Mouse (Mus musculus): ENCODE measurements at regions not wholly inside any gene's neighbourhood (a gene's known extent, or its start where the extent isn't known, plus 50 kb on each side); places are given as distances from the start of the nearest gene placed in this dataset.

DNA sequence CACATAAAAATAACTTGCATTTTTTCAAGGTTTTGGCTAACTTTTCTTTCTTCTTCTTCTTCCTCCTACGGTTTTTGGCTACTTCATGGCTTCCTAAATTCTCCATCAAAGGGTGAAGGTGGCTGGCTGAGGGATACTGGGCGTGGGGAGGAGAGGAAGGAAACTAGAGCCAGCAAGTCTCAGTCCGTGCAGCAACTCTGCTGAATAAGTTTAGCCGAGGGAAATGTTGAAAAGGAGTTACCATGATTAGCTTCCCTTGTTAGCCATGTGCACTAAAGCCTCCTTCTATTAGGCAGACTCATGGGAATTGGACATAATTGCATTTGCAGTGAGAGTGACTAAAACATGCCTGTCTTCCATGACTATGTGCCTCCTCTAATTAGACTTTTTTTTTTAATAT is 345.1 kb upstream of the Adamts9 start:
- Histone ChIP-seq H3K27ac (no peak overlapping the region), H3K9me3 (no peaks in the 10 kb centered on the region), H3K9ac (no peak overlapping the region), H3K4me2 (no peak overlapping the region), H3K4me1 (no peaks in the 10 kb centered on the region), H3K27me3 (replicated peaks) (no peaks in the 10 kb centered on the region), H3K4me3 (replicated peaks) (no peak overlapping the region), H3K36me3 (no peaks in the 10 kb centered on the region)
- ATAC-seq (ENCODE audit: insufficient read depth, low FRiP score, low read depth): no peak
- 71% methylated on average over 4 of the region's 4 CpGs for WGBS

DNA sequence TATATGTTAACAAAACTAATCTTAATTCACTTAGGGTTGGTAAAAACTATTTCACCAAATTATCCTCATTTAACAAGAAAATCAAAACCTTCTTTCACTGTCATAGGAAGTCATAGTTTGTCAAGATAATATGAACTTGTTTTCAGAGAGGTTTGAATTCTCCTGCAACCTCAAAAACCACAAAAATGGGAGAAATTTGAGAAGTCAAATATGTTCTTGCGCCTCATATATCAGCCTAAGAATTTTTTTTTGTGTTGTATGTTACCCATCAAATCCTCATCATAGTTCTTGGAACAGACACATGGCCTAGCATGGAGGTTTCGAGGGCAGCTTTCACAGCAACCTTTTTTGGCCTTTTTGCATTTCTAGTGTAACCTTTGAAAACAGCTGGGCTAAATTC is 342.5 kb upstream of the Adamts9 start:
- no peaks in the 10 kb centered on the region for H3K9me3 ChIP-seq
- no peak overlapping the region for H3K4me3 ChIP-seq (replicated peaks)
- no peak overlapping the region for H3K4me2 ChIP-seq
- no peaks in the 10 kb centered on the region for H3K4me1 ChIP-seq
- 77% methylated on average over 2 of the region's 2 CpGs for WGBS
- no peaks in the 10 kb centered on the region for H3K27me3 ChIP-seq (replicated peaks)
- H3K9ac ChIP-seq: no peak overlapping the region
- no peaks in the 10 kb centered on the region for H3K36me3 ChIP-seq
- no peak overlapping the region for H3K27ac ChIP-seq
- no peak for ATAC-seq (ENCODE audit: insufficient read depth, low FRiP score, low read depth)

DNA sequence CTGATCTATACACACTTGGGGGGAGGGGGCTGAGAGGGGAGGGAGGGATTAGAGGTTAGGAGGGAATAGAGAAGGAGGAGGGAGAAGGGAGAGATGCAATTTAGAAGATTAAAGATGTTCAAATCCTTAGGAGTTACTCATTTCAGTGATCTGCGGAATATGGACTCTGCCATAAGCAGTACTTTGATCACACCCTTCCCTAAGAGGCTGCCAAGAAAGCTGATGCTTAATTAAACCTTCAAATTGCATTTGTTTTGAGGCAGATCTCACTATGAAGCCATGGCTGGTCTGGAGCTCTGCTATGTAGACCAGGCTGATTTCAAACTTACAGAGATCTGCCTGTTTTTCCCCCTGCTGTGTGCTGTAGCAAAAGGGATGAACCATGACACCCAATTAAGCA is 338.2 kb upstream of the Adamts9 start:
- no peak overlapping the region for H3K27ac ChIP-seq
- no peaks in the 10 kb centered on the region for H3K36me3 ChIP-seq
- H3K4me2 ChIP-seq: no peak overlapping the region
- H3K9me3 ChIP-seq: no peaks in the 10 kb centered on the region
- H3K27me3 ChIP-seq (replicated peaks): no peaks in the 10 kb centered on the region
- H3K4me3 ChIP-seq (replicated peaks): no peak overlapping the region
- no peak for ATAC-seq (ENCODE audit: insufficient read depth, low FRiP score, low read depth)
- no peak overlapping the region for H3K9ac ChIP-seq
- WGBS: 67% methylated on average over 1 of the region's 1 CpGs
- no peaks in the 10 kb centered on the region for H3K4me1 ChIP-seq

DNA sequence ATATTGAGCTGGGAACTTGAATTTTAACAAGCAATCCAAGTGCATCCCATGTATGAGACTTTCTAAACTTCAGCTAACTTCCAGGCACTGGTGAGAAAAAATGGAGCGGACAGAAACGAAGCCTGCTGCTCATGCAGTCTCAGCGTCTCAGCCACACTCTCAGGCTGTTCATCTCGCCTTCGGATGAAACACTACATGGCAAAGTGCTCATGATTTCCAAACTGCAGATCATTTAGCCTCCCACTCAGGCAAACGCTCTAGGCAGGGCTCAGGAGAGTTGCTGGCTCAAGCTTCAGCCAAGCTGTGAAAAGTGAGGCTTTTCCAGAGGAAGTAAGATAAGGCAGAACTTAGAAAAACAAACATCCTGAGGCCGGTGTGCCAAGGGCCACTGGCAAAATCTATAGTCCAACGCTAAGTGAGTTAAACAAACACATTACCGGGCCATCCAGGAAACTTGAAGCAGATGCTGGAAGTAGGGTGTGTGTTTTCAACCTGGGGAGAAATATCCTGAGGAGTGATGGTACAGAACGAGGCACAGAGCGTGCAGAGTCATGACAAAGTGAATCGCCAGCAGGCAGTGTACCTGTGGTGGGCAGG is 330.7 kb upstream of the Adamts9 start:
- Histone ChIP-seq H3K4me3 (replicated peaks) (no peak overlapping the region), H3K9me3 (no peaks in the 10 kb centered on the region), H3K9ac (no peak overlapping the region), H3K27me3 (replicated peaks) (no peaks in the 10 kb centered on the region), H3K4me2 (no peak overlapping the region), H3K4me1 (0 out of 2 replicates have a peak, but pooled peaks cover 3% of the 10 kb centered on the region), H3K27ac (peak overlapping the region; percentile 61; the same call in 1 of the 2 replicates), H3K36me3 (no peaks in the 10 kb centered on the region)
- peak; percentile 58 for ATAC-seq (ENCODE audit: insufficient read depth, low FRiP score, low read depth)
- 32% methylated on average over 12 of the region's 12 CpGs for WGBS

DNA sequence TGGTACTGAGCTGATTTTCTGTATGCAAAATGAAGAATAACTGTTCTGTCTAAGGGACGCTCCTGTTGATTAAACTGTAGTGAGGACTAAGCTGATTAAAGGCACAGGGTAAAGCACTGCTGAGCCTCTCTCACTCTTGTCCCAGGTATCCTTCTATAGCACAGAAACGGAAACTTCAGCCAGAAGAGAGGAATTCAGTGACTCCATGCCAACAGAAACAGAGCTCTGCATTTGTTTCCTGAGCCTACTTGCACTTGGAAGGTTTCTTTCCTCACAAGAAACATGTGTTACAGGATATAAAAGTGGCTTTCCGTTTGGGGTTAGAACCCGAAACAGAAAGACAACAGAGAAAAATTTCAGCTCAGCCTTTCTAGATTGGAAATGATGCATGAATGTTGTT is 328.9 kb upstream of the Adamts9 start:
- no peak overlapping the region for H3K4me2 ChIP-seq
- no peak overlapping the region for H3K4me3 ChIP-seq (replicated peaks)
- H3K9me3 ChIP-seq: no peaks in the 10 kb centered on the region
- H3K27me3 ChIP-seq (replicated peaks): no peaks in the 10 kb centered on the region
- no peak overlapping the region; the same call in 1 of the 2 replicates for H3K27ac ChIP-seq
- ATAC-seq (ENCODE audit: insufficient read depth, low FRiP score, low read depth): no peak
- no peak overlapping the region for H3K9ac ChIP-seq
- WGBS: 54% methylated on average over 4 of the region's 4 CpGs
- H3K36me3 ChIP-seq: no peaks in the 10 kb centered on the region
- H3K4me1 ChIP-seq: 0 out of 2 replicates have a peak, but pooled peaks cover 3% of the 10 kb centered on the region

DNA sequence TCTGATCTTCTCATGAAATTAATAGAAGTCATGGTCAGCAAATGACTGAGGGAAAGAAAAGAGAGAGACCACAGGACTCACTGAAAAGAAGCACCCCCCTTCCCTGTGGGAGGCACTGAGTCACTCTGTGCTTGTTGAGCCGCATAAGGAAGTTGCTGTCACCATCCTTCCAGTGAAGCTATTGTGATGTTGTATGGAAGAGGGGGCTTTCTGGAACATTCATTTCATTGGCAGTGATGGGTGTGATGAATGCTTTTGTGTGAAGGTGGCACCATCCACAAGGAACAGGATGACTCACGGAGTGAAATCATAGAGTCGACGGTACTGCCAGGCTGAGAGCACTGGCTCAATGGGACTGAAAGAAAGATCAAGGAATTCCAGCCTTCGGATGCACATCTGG is 323.5 kb upstream of the Adamts9 start:
- H3K27me3 ChIP-seq (replicated peaks): no peaks in the 10 kb centered on the region
- no peak for ATAC-seq (ENCODE audit: insufficient read depth, low FRiP score, low read depth)
- H3K36me3 ChIP-seq: no peaks in the 10 kb centered on the region
- H3K4me1 ChIP-seq: no peaks in the 10 kb centered on the region
- H3K9ac ChIP-seq: no peak overlapping the region
- WGBS: 88% methylated on average over 5 of the region's 5 CpGs
- H3K4me2 ChIP-seq: no peak overlapping the region
- H3K9me3 ChIP-seq: no peaks in the 10 kb centered on the region
- H3K4me3 ChIP-seq (replicated peaks): no peak overlapping the region
- no peak overlapping the region for H3K27ac ChIP-seq

DNA sequence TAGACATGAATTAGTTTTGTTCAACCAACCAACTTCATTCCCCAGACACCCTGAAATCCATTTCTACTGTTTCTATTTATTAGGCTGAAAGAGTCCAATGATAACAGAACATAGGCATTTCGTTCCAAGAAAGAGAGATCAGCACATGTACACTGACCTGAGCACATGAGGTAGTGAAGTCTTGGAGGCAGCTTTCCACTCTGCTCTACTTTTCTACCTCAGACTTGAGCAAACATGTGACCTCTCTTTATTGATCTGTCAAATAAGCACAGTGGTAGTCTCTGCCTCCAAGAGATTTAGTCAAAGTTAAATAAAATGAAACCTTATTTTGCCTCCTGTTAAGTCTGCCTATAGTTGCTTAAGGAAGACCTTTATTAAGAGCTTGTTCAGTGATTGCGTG is 321.9 kb upstream of the Adamts9 start:
- 82% methylated on average over 2 of the region's 2 CpGs for WGBS
- H3K36me3 ChIP-seq: no peaks in the 10 kb centered on the region
- ATAC-seq (ENCODE audit: insufficient read depth, low FRiP score, low read depth): no peak
- no peaks in the 10 kb centered on the region for H3K9me3 ChIP-seq
- no peak overlapping the region for H3K27ac ChIP-seq
- H3K4me2 ChIP-seq: no peak overlapping the region
- no peaks in the 10 kb centered on the region for H3K4me1 ChIP-seq
- no peaks in the 10 kb centered on the region for H3K27me3 ChIP-seq (replicated peaks)
- H3K9ac ChIP-seq: no peak overlapping the region
- H3K4me3 ChIP-seq (replicated peaks): no peak overlapping the region

DNA sequence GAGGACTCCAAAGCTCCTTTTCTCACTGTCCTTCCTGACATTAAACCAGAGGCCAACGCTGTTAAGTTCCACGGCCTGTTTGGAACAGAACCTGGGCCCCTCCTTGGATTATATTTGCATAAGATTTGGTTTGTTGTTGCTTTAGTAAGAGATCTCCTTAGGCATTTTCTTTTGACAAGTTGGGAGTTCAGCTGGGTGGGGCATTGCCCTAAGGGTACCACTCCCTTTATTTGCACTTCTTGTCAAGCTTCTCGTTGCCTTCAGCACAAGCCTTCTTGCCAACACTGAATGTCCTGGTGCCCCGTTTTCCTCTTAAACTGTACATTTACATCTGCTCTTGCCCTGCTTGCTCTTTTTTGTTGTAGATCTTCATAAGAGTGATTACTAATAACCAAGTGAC is 317.5 kb upstream of the Adamts9 start:
- WGBS: 67% methylated on average over 4 of the region's 4 CpGs
- Histone ChIP-seq H3K9ac (no peak overlapping the region), H3K4me3 (replicated peaks) (no peak overlapping the region), H3K4me2 (no peak overlapping the region), H3K4me1 (no peaks in the 10 kb centered on the region), H3K9me3 (no peaks in the 10 kb centered on the region), H3K27ac (no peak overlapping the region), H3K27me3 (replicated peaks) (no peaks in the 10 kb centered on the region), H3K36me3 (no peaks in the 10 kb centered on the region)
- no peak for ATAC-seq (ENCODE audit: insufficient read depth, low FRiP score, low read depth)

DNA sequence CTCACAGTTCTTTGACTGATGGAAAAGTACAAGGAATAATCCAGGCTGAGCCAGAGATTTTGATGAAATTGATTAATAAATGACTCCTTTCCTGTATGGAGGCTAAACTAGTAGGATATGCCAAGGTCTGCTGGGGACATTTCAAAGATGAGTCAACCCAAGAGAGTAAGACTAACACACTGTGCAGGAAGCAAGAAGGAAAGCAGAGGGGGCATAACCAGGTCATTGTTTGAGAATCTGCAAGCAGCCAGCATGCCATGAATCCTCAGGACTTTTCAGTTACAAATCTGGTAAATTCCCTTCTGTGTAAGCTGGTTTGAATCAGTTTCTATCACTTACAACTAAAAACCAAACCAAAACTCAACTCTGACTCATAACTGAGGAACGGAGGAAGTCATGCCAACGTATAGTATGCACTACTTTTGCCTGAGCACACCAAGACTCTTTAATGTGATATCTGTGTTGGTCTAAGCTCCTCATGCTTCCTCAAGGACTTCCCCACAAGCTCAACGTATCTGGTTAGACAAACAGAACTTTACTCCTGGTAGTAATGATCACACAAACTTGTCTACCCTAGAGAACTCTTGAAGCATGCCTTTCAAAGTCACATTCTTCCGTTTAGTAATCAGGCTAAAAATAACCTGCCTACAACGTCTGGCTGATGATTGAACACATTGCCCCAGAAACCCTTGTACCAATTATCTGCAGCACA is 314.0 kb upstream of the Adamts9 start:
- no peak for ATAC-seq (ENCODE audit: insufficient read depth, low FRiP score, low read depth)
- WGBS: 57% methylated on average over 5 of the region's 5 CpGs

DNA sequence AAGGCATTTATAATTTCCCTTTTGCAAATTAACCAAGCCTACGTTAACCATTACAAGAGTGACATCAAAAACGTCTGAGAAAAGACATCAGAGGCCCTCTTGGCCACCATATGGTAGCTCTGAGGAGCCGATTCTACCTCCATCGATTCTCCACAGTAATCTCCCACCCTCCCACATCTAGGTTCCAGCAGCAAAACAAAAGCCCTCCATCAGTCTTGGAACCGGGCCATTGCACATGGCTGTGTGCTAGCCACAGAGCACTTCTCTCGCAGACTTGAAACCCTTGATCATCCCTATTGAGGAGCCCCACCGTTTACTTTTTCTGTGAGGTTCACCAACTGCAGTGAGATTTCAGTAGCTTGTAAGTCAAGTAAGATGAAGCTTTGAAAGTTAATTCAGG is 310.5 kb upstream of the Adamts9 start:
- H3K36me3 ChIP-seq: no peaks in the 10 kb centered on the region
- no peak for ATAC-seq (ENCODE audit: insufficient read depth, low FRiP score, low read depth)
- no peaks in the 10 kb centered on the region for H3K9me3 ChIP-seq
- no peak overlapping the region for H3K4me2 ChIP-seq
- H3K27ac ChIP-seq: no peak overlapping the region
- H3K4me1 ChIP-seq: no peaks in the 10 kb centered on the region
- no peaks in the 10 kb centered on the region for H3K27me3 ChIP-seq (replicated peaks)
- WGBS: 64% methylated on average over 7 of the region's 7 CpGs
- no peak overlapping the region for H3K9ac ChIP-seq
- no peak overlapping the region for H3K4me3 ChIP-seq (replicated peaks)

More for the DNA sequence above, 314.0 kb upstream of the Adamts9 start:
- H3K36me3 ChIP-seq: no peaks in the 10 kb centered on the region
- no peaks in the 10 kb centered on the region for H3K9me3 ChIP-seq
- no peak overlapping the region for H3K4me2 ChIP-seq
- no peak overlapping the region for H3K4me3 ChIP-seq (replicated peaks)
- H3K4me1 ChIP-seq: no peaks in the 10 kb centered on the region
- no peak overlapping the region for H3K9ac ChIP-seq
- no peak overlapping the region for H3K27ac ChIP-seq
- H3K27me3 ChIP-seq (replicated peaks): no peaks in the 10 kb centered on the region

DNA sequence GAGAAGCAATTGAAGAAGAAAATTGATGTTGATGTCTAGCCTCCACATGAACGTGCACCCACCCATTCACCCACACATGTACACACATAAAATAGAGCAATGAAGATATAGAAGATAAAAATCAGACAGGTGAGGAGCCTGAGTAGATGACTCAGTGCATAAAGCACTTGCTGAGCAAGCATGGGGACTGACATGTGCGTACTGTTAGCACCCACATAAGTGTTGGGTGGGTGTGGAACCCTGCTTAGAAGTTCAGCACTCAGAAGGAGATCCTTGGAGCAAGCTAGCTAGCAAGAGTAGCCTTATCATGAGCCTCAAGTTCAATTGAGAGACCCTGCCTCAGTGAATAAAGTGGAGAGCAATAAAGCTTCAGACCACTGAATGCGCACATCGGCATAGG is 305.7 kb upstream of the Adamts9 start:
- no peaks in the 10 kb centered on the region for H3K4me1 ChIP-seq
- H3K27me3 ChIP-seq (replicated peaks): no peaks in the 10 kb centered on the region
- ATAC-seq (ENCODE audit: insufficient read depth, low FRiP score, low read depth): no peak
- H3K9ac ChIP-seq: no peak overlapping the region
- H3K4me3 ChIP-seq (replicated peaks): no peak overlapping the region
- no peaks in the 10 kb centered on the region for H3K9me3 ChIP-seq
- H3K27ac ChIP-seq: no peak overlapping the region
- H3K36me3 ChIP-seq: no peaks in the 10 kb centered on the region
- no peak overlapping the region for H3K4me2 ChIP-seq
- 91% methylated on average over 4 of the region's 4 CpGs for WGBS

DNA sequence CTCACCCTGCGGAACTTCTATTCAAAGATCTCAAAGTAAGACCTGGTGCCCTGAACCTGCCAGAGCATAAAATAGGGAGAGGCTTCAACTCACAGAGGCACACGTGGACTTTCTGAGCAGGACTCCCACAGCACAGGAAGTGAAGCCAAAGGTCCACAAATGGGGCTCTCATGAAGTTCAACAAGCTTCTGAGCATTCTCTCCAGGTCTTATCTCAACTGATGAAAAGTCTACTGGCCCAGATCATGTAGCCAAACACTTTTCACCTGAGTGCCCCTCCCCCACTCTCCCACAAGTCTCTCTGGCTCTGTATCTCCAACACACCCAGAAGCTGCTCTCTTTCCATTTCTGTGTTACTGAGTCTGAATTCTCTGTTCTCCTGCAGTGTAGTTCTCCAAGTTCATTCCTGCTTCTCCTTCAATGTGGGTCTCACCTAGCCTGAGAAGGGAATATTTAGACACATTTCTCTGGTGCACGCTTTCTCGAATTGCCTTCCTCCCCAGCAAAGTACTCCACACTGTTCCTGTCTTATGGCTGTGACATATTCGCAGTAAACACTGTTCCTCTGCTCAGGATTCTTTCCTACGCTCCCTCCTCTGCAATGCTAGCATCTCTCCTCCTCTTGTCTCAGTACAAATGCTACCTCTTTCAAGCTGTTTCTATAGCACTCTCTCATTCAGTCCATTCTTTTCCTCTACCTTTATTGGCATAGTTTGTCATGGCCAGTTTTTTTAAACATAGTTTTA is 303.4 kb upstream of the Adamts9 start:
- no peak for ATAC-seq (ENCODE audit: insufficient read depth, low FRiP score, low read depth)
- 63% methylated on average over 6 of the region's 6 CpGs for WGBS

More for the DNA sequence above, 303.4 kb upstream of the Adamts9 start:
- Histone ChIP-seq H3K4me1 (no peaks in the 10 kb centered on the region), H3K4me3 (replicated peaks) (no peak overlapping the region), H3K9ac (no peak overlapping the region), H3K27ac (no peak overlapping the region), H3K9me3 (no peaks in the 10 kb centered on the region), H3K27me3 (replicated peaks) (no peaks in the 10 kb centered on the region), H3K4me2 (no peak overlapping the region), H3K36me3 (no peaks in the 10 kb centered on the region)

Measured in stomach, embryonic 15.5 days (tissue).